Mouse (Mus musculus) testis, postnatal 14 days (tissue): ENCODE results near the gene Bend5.

Experiments used
- DNase-seq: peaks from one replicate; pipeline ENCODE4 v3.0.0; 2021; ENCODE audit warnings: low spot score

Bend5 gene

DNA sequence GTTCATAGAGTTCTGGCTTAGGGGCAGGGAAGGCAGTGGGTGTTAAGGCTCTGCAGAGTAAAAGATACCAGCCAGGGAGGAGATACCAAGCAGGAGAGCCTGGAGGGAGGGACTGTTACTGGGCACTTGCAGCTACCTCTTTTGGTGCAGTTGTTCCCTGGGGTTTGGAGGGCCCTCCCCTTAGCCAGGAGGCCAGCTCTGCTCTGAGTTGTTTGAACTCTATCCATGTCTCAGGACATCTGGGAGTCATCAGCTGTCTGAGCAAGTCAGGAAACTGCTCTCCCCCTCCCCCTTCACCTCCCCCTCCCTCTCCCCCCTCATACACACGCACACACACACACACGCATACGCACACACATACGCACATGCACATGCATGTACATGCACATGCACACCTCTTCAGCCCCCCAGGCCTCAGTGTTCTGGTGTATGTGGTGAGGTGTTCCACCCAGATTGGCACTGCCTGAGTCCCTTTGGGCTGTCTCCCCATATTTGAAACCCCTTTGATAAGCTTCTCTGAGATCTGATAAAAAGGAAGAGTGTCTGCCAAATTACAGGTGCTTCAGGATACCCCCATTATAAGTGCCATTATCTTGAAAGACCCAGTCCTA lies 72.5 kb downstream of the Bend5 start:
- DNase-seq = no peak

DNA sequence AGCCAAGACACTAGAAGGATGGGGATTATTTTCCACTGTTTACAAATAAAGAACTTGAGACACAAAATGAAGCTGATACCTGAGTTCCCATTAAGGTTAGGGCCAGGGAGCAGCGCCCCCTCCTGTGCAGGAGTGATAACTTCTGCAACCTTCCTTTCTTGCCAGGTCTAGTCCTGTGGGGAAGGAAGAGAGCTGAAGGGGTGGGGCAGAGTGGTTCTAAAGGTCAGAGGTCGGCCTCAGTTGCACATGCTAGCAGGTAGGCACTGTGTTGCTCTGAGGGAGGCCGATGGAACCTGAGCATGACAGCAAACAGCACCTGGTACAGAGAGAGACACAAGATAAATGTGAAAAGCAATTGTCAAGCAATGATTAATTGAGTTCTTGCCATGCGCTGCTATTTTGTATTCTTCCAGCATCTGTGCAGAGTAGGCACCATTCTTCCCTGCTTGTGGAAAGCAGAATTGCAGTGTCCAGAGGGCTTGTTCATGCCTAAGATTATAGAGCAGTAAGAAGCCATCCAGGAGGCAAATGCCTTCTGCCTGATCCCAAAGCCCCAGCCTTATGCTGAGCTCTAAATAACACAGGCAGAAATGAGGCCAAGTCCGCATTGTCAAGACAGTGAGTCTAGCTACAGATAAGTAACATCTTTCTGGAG lies 79.1 kb downstream of the Bend5 start:
- DNase-seq = no peak

DNA sequence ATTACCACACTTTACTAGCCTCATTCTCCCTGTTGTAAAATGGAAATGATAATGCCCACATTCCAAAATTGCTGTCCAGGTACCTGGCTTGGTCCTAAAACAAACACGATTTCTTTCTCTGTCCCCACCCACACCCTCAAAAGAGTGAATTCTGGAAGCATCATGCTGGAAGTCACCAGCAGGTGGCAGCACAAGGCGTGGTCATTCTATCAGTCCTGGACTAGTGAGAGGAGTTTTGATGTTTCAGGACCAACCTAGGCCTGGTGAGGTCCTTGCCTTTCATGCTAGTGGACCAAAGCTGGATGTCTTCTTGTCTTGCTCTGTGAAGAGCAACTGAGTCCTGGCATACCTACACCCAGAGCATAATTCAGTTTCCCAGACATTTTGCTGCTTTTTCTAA lies 81.1 kb downstream of the Bend5 start:
- peak; percentile 44 for DNase-seq

DNA sequence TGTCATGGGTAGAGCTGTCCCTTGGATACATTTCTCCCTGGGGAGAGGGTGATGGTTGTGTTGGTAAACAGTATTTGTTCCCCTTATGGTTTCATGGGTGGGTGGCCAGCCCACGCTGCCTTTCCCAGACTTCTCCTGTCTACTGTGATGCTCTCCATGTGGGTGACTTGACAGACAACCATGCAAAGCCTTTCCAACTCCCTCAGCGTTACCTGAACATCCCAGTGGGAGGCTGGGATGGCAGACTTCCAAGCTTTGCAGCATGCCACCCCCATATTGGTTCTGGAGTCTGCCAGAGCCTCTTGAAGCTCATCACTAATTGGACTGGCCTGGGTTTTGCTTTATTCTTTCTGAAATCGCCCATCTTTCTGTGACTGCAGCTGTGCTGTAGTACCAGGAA lies 83.9 kb downstream of the Bend5 start:
- no peak for DNase-seq

DNA sequence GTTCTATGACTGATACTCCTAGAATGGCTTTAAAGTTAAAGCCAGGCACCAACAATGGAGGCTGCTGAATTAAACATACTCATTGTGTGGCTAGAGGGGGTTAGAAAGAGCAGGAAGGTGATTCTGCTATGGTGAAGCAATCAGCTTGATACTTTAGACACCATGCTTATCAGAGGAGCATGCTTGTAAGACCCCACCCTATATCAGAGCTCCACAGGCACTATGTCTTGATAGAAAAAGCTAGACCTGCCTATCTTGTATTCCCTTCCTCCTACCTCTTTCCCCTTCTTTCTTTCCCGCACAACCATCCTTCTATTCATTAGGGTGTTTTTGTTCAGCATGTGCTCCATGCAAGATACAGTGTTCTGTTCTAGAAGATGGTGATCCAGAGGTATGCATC lies 86.6 kb downstream of the Bend5 start:
- no peak for DNase-seq

DNA sequence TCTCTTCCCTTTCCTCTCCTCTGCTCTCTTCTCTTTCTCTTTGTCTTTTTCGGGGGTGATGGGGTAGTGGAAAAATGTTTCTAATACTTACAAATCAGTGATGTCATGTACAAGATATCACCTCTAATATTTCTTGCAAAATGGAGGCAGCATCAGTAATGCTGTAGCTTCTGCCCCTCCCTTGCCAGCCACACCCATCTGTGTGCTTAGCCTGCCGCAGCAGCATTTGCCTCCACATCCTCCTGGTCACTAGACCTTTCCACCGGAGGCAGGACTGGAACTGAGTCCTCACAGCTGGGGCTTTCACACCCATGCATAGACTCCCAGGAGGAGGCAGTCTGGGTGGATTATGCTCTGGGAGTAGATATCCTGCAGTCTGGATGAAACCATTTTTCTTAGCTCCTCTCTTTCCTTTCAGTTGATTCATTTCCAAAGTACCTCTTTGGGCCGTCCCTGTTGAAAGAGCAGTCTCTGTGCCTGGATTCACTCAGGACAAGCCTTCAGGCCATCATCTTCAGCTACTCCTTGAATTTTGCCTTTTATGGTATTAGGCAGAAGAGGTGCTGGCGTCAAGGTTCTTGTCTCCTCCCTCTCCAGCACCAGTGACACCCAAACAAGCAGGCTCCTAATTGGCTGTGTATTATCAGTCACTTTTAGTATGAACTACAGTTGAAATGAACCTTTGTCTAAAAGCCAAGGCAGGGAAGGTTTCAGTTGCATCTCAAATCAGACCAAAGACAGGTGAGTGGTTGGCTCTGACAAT lies 88.3 kb downstream of the Bend5 start:
- DNase-seq = no peak

DNA sequence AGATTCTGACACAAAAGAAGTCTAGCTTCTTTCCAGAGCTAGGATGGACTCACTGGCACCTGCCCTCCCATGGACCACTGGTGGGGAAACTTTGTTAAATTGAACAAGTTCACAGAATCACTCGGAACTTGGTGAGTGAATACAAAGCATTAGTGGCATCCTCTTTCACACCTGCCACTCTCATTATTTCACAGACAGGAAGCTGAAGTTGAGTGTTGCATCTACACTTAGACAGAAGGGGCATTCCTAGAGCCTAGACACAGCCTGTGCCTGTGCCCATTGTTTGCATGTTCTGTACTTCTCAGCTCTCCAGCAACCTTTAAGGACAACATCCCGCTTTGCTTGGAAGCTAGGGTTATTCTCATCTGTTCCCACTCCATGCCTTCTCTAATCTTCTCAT lies 90.1 kb downstream of the Bend5 start:
- DNase-seq = no peak
